Mouse (Mus musculus) kidney, adult 18-20 months (tissue): ENCODE results near the gene Lcmt1.

Experiments used
- DNase-seq: peaks from one replicate; pipeline ENCODE4 v3.0.0; 2021

The Lcmt1 gene

GRCm38 (mm10) chr7:123369759-123370481, at the start of gene Lcmt1, which contains the start of gene Arhgap17:
Lcmt1 (plus strand) TSS chr7:123369784.
Arhgap17 (minus strand) TSS chr7:123369915.
- DNase-seq: peak; percentile 98

GRCm38 (mm10) chr7:123322452-123323121, 47.0 kb upstream of the Lcmt1 start:
- no peak for DNase-seq

GRCm38 (mm10) chr7:123323388-123323787, 46.2 kb upstream of the Lcmt1 start:
- DNase-seq: no peak

DNA sequence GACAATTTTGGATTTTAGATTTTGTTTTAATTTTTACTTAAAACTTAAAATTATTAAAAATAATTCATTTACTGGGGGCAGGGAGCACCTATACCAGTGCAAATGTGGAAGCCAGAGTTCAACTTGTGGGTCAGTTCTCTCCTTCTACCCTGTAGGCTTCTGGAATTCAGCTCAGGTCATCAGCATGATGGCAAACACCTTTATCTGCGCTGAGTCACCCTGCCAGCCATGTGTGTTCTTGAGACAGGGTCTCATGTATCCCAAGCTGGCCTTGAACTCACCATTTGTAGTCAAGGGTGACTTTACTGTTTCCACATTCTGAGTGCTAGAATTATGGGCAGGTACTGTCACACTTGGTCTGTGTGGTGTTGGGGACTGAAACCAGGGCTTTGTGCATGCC, 45.5 kb upstream of the Lcmt1 start:
- no peak for DNase-seq

GRCm38 (mm10) chr7:123326062-123326461, 43.5 kb upstream of the Lcmt1 start:
- no peak for DNase-seq

DNA sequence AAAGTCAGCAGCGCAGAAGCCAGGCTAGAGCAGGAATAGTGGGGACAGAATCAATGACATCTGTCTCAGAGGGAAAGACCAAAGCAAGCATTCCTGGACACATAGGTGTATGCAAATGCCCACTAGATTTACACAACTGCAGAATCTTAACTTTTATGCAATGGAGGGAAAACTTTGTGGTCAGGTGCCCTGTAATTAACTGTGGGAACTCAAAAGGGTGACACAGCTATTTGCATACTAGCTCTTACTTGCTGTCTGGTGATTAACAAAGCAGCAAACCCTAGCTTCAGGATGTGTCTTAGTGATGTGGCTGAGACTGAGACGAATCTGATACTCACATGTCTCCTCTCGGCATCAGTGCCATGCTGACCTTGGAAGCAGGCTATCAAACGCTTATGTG, 42.7 kb upstream of the Lcmt1 start:
- no peak for DNase-seq

DNA sequence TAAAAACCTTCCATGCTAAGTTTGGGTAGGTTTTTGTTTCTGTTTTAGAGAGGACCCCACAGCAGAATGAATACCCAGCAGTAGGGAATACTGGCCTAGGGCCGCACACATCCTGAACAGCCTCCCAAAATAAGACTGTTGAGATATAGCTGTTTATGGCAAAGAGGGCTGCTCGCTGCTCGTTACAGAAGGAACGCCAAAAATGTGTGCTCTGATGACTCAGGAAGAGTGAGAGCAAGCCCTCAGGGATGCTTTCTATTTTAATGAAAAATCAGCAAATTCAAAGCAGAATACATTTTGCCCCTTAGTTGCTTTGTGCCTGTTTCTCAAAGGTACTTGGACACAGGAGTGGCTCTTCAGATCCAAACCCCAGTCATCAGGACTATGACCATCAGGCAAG, 41.7 kb upstream of the Lcmt1 start:
- DNase-seq: no peak

- DNase-seq: no peak
These were observed 39.1 kb upstream of the Lcmt1 start for GRCm38 (mm10) chr7:123330506-123330905.

DNA sequence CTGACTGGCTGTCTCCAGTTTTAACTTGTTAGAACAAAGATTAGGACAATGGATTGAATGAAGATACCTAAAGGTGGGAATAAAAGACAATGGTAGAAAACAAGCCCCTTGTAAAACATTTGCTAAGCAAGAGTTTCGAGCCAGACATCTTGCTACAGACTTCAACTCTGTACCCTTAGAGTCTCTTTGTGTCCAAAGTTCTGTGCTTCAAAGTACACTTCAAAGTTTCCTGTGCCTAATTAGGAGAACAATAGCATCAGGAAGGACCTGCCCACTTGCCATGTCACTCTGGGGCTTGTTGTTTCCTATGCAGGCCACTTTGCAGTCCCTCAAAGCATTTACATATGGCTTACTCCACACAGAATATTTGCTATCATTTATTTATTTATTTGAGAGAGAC, 33.3 kb upstream of the Lcmt1 start:
- DNase-seq: no peak

GRCm38 (mm10) chr7:123338351-123338750, 31.2 kb upstream of the Lcmt1 start:
- no peak for DNase-seq

- DNase-seq: no peak
These were observed 27.7 kb upstream of the Lcmt1 start for GRCm38 (mm10) chr7:123341896-123342295.

DNA sequence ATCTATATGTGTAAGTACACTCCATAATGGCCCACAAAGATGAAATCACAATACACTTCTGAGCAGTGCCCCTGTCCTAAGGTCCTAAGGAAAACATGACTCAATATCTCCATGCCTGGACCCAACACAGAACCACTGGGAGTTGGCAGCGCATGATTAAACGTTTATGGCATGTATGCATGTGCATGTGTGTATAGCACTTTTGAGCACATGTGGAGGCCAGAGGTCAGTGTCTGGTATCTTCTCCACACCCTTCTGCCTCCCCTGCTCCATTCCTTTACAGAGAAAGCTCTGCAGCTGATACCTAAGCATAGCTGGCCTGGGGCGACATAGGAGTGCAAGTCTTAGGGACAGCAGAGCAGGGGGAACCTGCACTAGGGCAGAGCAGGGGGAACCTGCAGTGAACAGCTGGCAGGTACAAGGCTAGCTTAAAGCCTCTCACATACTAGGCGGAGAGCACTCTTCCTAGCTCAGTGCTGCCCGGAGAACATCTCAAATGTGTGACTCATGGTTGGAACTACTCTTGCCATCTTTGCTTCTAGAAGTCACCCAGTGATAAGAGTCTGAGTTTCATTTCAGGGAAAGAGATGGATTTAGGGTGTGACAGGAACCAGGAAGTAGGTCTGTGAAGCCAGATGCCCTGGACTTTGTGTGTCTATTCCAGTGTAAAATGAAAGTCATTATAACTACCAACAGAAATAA, 25.4 kb upstream of the Lcmt1 start:
- no peak for DNase-seq

- DNase-seq: no peak
These were observed 24.5 kb upstream of the Lcmt1 start for GRCm38 (mm10) chr7:123345041-123345544.

- DNase-seq: no peak
These were observed 22.8 kb upstream of the Lcmt1 start for GRCm38 (mm10) chr7:123346631-123347290.

DNA sequence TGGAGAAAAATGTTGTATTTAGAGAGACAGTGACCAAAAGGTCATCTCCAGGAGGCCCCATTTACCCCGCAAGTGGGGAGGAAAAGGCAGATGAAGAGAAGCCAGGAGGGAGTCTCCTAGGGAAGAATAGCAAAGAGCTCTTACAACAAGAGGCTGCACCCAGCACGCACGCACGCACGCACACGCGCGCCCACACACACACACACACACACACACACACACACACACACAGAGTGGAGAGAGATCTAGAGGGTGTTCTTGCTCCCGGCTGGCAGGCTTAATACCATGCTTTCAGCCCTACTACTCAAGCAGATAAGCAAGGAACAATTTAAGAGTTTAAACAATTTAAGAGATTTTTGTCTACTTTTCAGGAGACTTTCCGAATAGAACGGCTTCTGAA, 19.8 kb upstream of the Lcmt1 start:
- DNase-seq: no peak

- no peak for DNase-seq
These were observed 19.3 kb upstream of the Lcmt1 start for GRCm38 (mm10) chr7:123350243-123350642.

DNA sequence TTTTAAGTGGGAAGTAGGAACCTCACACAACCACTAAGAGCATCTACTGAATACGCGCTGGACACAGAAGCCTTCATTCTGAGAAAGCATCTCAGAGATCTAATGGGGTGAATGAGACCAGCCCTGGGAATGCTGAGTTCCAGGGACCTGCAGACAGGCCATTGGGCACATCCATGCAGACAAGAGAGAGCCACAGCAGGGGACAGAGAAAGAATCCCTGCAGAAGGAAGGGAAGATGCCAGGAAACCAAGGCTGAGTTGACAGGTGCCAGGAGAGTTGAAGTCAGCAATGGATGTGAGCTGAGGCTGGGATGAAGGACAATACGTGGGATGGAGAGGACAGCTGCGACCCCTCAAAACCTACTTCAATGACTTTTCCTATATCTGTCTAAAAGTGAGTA, 16.5 kb upstream of the Lcmt1 start:
- no peak for DNase-seq

DNA sequence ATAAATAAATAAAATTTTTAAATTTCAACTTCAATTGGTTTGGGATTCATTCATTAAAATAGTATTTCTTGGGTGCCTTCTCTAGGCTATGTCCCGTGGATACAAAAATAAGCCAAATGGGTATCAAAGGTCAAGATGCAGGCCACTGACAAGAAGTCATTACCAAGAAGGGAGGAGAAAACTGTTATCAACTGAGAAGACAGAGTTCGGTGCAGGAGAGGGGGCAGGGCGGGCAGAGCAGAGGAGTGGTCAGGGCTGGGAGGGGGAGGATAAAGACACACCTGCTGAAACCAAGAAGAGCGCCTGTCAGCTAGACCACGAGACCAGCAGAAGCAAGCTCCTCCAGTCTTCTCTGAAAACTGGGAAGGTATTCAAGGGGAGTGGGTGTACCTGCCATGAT, 15.7 kb upstream of the Lcmt1 start:
- DNase-seq: no peak

- no peak for DNase-seq
These were observed 15.2 kb upstream of the Lcmt1 start for GRCm38 (mm10) chr7:123354392-123354791.

GRCm38 (mm10) chr7:123354851-123355250, 14.7 kb upstream of the Lcmt1 start:
- DNase-seq: no peak

DNA sequence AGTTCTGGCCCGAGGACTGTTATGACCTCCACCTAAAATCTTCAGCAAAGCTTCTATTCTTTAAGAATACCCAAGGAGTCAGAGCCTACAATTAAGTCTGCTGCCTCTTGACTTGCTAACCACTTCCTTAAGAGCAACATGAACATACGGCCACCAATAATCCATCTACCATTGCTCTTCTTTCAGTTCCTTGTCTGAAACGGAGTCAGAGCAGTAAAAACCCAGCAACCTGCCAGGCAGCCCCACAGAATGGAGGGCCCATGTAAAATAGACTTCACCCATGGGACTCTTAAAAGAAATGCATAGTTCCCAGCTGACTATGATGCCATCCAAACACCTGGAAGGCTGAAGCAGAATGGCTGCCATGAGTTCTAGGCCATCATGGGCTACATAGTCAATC, 13.4 kb upstream of the Lcmt1 start:
- no peak for DNase-seq

- DNase-seq: no peak
These were observed 10.5 kb upstream of the Lcmt1 start for GRCm38 (mm10) chr7:123359101-123359500.

GRCm38 (mm10) chr7:123360185-123360584, 9.4 kb upstream of the Lcmt1 start:
- no peak for DNase-seq
